Mouse (Mus musculus): ENCODE data around the gene Stat5b.

- TF ChIP-seq GATA1 (IDR thresholded peaks at IDR 0.05; ENCODE audit: low read length): no peak
- TF ChIP-seq TAL1 (IDR thresholded peaks at IDR 0.05; ENCODE audit: low read length): no peak
Observed at GRCm38 (mm10) chr11:100811132-100811531, 39.4 kb downstream of the Stat5b start.

All from erythroblast, embryonic 14.5 days (primary cell).